Mouse (Mus musculus) C2C12 (cell line): ENCODE measurements around the gene Zkscan17. TPM values are rescaled to one million over a fixed set of nuclear protein-coding genes. Genes with fewer than 3 reads are reported as not detected.

Source experiments
- H3K27me3 ChIP-seq: one replicate; pipeline ENCODE4 v1.6.1; 2011; ENCODE audit not compliant: control insufficient read depth, insufficient read depth, insufficient read length
- H3K36me3 ChIP-seq: one replicate; pipeline ENCODE4 v1.6.1; 2011; ENCODE audit not compliant: control insufficient read depth, insufficient read depth
- H3K4me3 ChIP-seq: one replicate; pipeline ENCODE4 v1.5.1; 2011; ENCODE audit warnings: mild to moderate bottlenecking, control low read depth; ENCODE audit not compliant: poor library complexity, insufficient read depth, severe bottlenecking
- H3K79me2 ChIP-seq: one replicate; pipeline ENCODE4 v1.6.1; 2011; ENCODE audit not compliant: control insufficient read depth, insufficient read depth
- H3K79me3 ChIP-seq: one replicate; pipeline ENCODE4 v1.6.1; 2011; ENCODE audit warnings: low read depth, control low read depth
- H3ac ChIP-seq: one replicate; pipeline ENCODE3; 2011; ENCODE audit warnings: low read depth; ENCODE audit not compliant: control insufficient read depth, insufficient read length
- CEBPB ChIP-seq: IDR thresholded peaks from one replicate; pipeline ENCODE4 v1.6.1; 2011; ENCODE audit warnings: low read depth, mild to moderate bottlenecking, control low read depth, moderate library complexity
- CTCF ChIP-seq: IDR thresholded peaks from one replicate; pipeline ENCODE4 v1.5.1; 2011; ENCODE audit not compliant: control insufficient read depth, insufficient read depth, insufficient read length
- FOSL1 ChIP-seq: IDR thresholded peaks from one replicate; pipeline ENCODE4 v1.8.0; 2011; ENCODE audit warnings: mild to moderate bottlenecking, low read length; ENCODE audit not compliant: poor library complexity, insufficient read depth, severe bottlenecking
- MAX ChIP-seq: IDR thresholded peaks from one replicate; pipeline ENCODE4 v1.6.1; 2011; ENCODE audit warnings: mild to moderate bottlenecking, control low read depth
- MYOD1 ChIP-seq: IDR thresholded peaks from one replicate; pipeline ENCODE4 v1.6.1; 2011; ENCODE audit warnings: low read depth; ENCODE audit not compliant: control insufficient read depth, insufficient read length
- MYOG ChIP-seq: IDR thresholded peaks from one replicate; pipeline ENCODE4 v1.6.1; 2011; ENCODE audit not compliant: control insufficient read depth, insufficient read length; ENCODE audit errors: extremely low read depth
- USF1 ChIP-seq: IDR thresholded peaks from one replicate; pipeline ENCODE4 v1.6.1; 2011; ENCODE audit warnings: low read depth, mild to moderate bottlenecking, control low read depth, moderate library complexity
- polyA plus RNA-seq: library from polyadenylated mRNA; unstranded; fragments of >200 nt; fragmentation: generic; extraction: Trizol; gene quantifications from one replicate; pipeline ENCODE4 v1.2.1, GENCODE M21; 2012; ENCODE audit warnings: missing spikeins

The Zkscan17 gene
- polyA plus RNA-seq, 1 experiment, result 21.5 TPM

DNA sequence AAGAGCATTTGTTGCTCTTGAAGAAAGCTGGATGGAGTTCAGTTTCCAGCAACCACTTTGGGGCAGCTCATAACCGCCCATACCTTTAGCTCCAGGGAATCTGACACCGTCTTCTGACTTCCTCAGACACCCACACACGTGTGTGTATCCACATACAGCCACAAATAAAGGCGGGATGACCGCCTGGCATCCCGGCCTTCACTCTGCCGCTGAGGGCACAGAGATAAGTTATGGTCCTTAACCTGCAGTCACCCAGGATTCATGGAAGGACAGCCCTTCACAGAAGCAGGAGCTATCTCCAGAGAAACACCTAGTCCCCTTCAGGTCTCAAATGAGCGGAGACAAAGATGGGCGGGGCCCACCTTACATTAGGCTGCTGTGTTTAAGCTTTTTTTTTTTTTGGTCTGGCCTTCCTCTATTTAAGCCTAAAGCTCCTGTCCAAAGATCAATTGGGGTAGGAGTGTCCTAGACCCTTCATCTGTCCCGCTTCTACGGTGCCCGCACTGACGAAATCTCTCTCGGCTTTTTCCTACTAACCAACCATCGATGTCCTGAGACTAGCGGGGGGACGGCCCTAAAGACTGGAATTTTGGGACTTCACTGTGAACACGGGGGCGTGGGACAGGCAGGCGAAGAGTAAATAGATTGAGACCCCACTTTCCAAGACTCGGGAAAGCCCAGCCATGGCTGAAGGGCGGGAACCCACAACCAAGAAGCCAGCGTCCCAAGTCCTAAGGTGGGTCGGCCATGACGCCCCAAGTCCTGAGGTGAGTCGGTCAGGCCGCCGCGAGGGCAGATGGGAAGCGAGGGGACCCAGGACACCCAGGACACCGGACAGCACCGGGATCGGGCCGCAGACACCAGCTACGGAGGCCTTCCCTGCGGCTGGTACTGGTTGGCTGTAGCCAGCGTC, 54.9 kb downstream of the Zkscan17 start:
- H3K79me3 ChIP-seq, result peaks cover 9% of the 10 kb centered on the region
- no peaks in the 10 kb centered on the region for H3K36me3 ChIP-seq
- peaks cover 24% of the 10 kb centered on the region for H3K79me2 ChIP-seq
- H3K4me3 ChIP-seq, result peak overlapping the region; percentile 59
- no peak for TF ChIP-seq MYOG
- no peak for TF ChIP-seq MAX
- no peak for TF ChIP-seq CTCF
- TF ChIP-seq USF1, result no peak
- TF ChIP-seq MYOD1, result no peak
- TF ChIP-seq CEBPB, result no peak
- TF ChIP-seq FOSL1, result no peak
- no peaks in the 10 kb centered on the region for H3K27me3 ChIP-seq
- H3ac ChIP-seq, result peak overlapping the region; percentile 98

GRCm38 (mm10) chr11:59460459-59460858, 66.1 kb downstream of the Zkscan17 start:
- Histone ChIP-seq H3ac (no peak overlapping the region), H3K36me3 (peaks cover 50% of the 10 kb centered on the region), H3K27me3 (no peaks in the 10 kb centered on the region), H3K79me3 (no peaks in the 10 kb centered on the region), H3K79me2 (peaks cover 2% of the 10 kb centered on the region), H3K4me3 (no peak overlapping the region)
- TF ChIP-seq CTCF, result no peak
- TF ChIP-seq MYOG, result no peak
- TF ChIP-seq CEBPB, result no peak
- TF ChIP-seq FOSL1, result no peak
- no peak for TF ChIP-seq USF1
- no peak for TF ChIP-seq MYOD1
- no peak for TF ChIP-seq MAX

DNA sequence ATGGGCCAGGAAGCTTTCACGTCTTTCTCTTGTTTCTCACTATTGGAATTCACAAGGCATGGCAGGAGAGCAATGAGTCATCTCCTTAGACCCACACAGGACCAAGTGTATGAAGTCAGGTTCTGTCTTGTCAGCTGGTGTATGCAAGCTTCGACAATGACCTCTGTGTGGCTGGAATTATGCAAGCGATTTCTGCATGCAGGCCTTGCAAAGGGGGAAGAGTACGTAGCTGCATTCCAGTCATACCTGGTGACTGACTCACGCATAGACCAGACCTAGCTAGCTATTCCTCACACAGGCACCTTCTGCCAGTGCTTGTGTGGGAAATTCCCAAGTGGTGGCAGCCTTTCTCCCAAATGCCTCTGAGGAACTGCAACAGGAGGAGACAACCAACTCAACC, 67.6 kb downstream of the Zkscan17 start:
- H3K4me3 ChIP-seq, result no peak overlapping the region
- H3K79me2 ChIP-seq, result no peaks in the 10 kb centered on the region
- TF ChIP-seq CEBPB, result peak; percentile 88
- TF ChIP-seq MAX, result peak; percentile 64
- TF ChIP-seq MYOG, result no peak
- TF ChIP-seq CTCF, result no peak
- peak; percentile 39 for TF ChIP-seq MYOD1
- peak; percentile 36 for TF ChIP-seq FOSL1
- TF ChIP-seq USF1, result no peak
- H3K27me3 ChIP-seq, result no peaks in the 10 kb centered on the region
- peaks cover 46% of the 10 kb centered on the region for H3K36me3 ChIP-seq
- no peaks in the 10 kb centered on the region for H3K79me3 ChIP-seq
- H3ac ChIP-seq, result no peak overlapping the region

DNA sequence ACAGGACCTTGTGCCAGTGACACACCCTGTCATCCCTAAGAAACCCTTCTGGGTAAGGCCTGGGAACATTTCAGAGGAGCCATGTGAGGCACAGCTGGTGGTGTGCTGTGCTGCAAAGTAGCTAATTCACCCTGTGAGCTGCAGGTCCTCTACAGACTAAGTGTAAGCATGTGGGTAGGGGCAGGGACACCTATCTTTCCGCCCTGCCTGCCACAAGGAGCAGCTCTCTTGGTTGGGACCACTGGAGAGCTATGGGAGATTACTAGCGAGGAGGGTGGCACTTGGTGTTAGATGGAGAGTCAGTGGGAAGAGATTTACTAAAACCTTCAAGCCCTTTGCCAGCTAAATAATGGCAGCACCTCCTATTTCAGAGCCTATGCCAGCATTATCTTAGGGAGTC, 69.7 kb downstream of the Zkscan17 start:
- Histone ChIP-seq H3K79me2 (peaks cover 5% of the 10 kb centered on the region), H3K4me3 (no peak overlapping the region), H3K27me3 (no peaks in the 10 kb centered on the region), H3K36me3 (peaks cover 35% of the 10 kb centered on the region), H3ac (no peak overlapping the region), H3K79me3 (peaks cover under 1% of the 10 kb centered on the region)
- TF ChIP-seq MYOG (no peak), CEBPB (no peak), FOSL1 (no peak), MYOD1 (no peak), CTCF (no peak), MAX (no peak), USF1 (no peak)

GRCm38 (mm10) chr11:59456346-59456745, 70.2 kb downstream of the Zkscan17 start:
- no peaks in the 10 kb centered on the region for H3K27me3 ChIP-seq
- H3K79me3 ChIP-seq, result peaks cover 5% of the 10 kb centered on the region
- H3K79me2 ChIP-seq, result peaks cover 10% of the 10 kb centered on the region
- TF ChIP-seq MYOG (no peak), CTCF (no peak), FOSL1 (no peak), CEBPB (no peak), MAX (no peak), USF1 (no peak)
- no peak overlapping the region for H3ac ChIP-seq
- peaks cover 39% of the 10 kb centered on the region for H3K36me3 ChIP-seq
- H3K4me3 ChIP-seq, result no peak overlapping the region
